Comparison of ENCODE assay signal across 8 mouse cellular contexts in the genomic region with DNA sequence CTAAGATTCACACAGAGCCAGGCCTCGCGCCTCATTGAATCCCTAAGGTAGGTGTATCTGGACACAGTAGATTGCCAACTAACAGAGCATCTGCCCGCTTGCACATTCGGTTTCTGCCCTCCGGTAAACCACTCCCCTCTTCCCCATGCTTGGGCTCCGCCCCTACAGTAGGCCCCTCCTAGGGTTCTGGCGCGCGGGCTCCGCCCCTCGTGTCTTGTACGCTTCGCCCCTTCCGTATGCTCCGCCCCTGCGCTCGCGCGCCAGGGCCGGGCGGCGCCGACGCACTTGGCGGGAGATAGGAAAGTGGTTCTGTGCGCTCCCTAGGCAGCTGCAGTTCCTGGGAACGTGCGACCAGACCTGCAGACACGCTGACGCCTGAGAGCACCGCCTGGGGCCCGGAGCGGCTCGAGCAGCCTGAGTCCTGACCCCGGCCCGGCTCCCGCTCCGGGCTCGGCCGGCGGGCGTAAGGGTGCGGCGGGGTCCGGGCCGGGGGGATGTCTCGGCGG. TPM values are rescaled to one million over a fixed set of nuclear protein-coding genes. Genes with fewer than 3 reads are reported as not detected.
DNase-seq lines count a peak whose midpoint lies in the region; ATAC-seq and TF ChIP-seq lines count a peak whose summit lies in the region.

A gene (plus strand): TSS at position 353 of the 506 bp plus-strand sequence.

- H3K9ac ChIP-seq in kidney, embryonic 14.5 days (ENCODE audit: low read depth, low read length), result peak within 1 kb of the TSS; percentile 74
- peak within 1 kb of the TSS; percentile 54 for H3K9ac ChIP-seq in limb, embryonic 15.5 days

- peaks cover 16% of the 10 kb centered on the region for H3K4me1 ChIP-seq in bone marrow macrophage, adult 2 months (ENCODE audit: control insufficient read depth, insufficient read depth, low read length)
- peaks cover 9% of the 10 kb centered on the region for H3K4me1 ChIP-seq in embryonic fibroblast, embryonic 13.5 days (ENCODE audit: control insufficient read depth, insufficient read depth, low read length)
- H3K4me1 ChIP-seq in kidney, embryonic 14.5 days (ENCODE audit: control insufficient read depth, insufficient read depth, low read length), result peaks cover 16% of the 10 kb centered on the region
- H3K4me1 ChIP-seq in limb, embryonic 15.5 days, result peaks cover 23% of the 10 kb centered on the region

- H3K4me2 ChIP-seq in kidney, embryonic 14.5 days (replicated peaks; ENCODE audit: low read depth, low read length), result peak within 1 kb of the TSS; percentile 98
- H3K4me2 ChIP-seq in limb, embryonic 15.5 days, result peak within 1 kb of the TSS; percentile 100

- H3K9me3 ChIP-seq in kidney, embryonic 14.5 days (ENCODE audit: control insufficient read depth, low read length), result no peaks in the 10 kb centered on the region
- H3K9me3 ChIP-seq in limb, embryonic 15.5 days, result no peaks in the 10 kb centered on the region

- no peak within 1 kb of the TSS for H3K27ac ChIP-seq in bone marrow macrophage, adult 2 months (ENCODE audit: insufficient read depth, low read depth, low read length)
- H3K27ac ChIP-seq in embryonic fibroblast, embryonic 13.5 days (ENCODE audit: insufficient read depth, low read length), result no peak within 1 kb of the TSS
- no peak within 1 kb of the TSS for H3K27ac ChIP-seq in kidney, embryonic 14.5 days (ENCODE audit: low read depth, low read length)
- H3K27ac ChIP-seq in limb, embryonic 15.5 days, result peak within 1 kb of the TSS; percentile 68; the same call in 1 of the 2 replicates

- no peak for TF ChIP-seq POLR2A in bone marrow macrophage, adult 2 months (IDR thresholded peaks at IDR 0.05; ENCODE audit: borderline replicate concordance, low read depth, low read length)
- peak; percentile 63 for TF ChIP-seq POLR2A in embryonic fibroblast, embryonic 13.5 days (IDR thresholded peaks at IDR 0.05; ENCODE audit: low read depth, low read length)

- H3K36me3 ChIP-seq in kidney, embryonic 14.5 days (ENCODE audit: control insufficient read depth, insufficient read depth, low read length), result no peaks in the 10 kb centered on the region
- no peaks in the 10 kb centered on the region for H3K36me3 ChIP-seq in limb, embryonic 15.5 days

- ATAC-seq in kidney, embryonic 14.5 days (ENCODE audit: low FRiP score, low TSS enrichment), result peak; percentile 100
- peak; percentile 98 for ATAC-seq in limb, embryonic 15.5 days (ENCODE audit: insufficient number of reproducible peaks, low FRiP score, low TSS enrichment, low read depth)

- under 1% methylated on average over 48 of the region's 48 CpGs for WGBS in kidney, embryonic 14.5 days
- WGBS in limb, embryonic 15.5 days, result under 1% methylated on average over 48 of the region's 48 CpGs

- no peaks in the 10 kb centered on the region for H3K27me3 ChIP-seq in kidney, embryonic 14.5 days (ENCODE audit: control insufficient read depth, insufficient read depth, low read length)
- no peaks in the 10 kb centered on the region for H3K27me3 ChIP-seq in limb, embryonic 15.5 days

- DNase-seq in A20 (ENCODE audit: low read depth, low spot score), result peak; percentile 97
- DNase-seq in heart, adult 9 months (ENCODE audit: low spot score in 2 of 2), result peak; percentile 90
- DNase-seq in monocyte, adult 2 months (ENCODE audit: low read depth in 1 of 2, low spot score in 2 of 2), result peak; percentile 89 to 91
- DNase-seq in spleen, postnatal 36 days (ENCODE audit: low spot score in 2 of 2), result peak; percentile 95 to 96

- peak within 1 kb of the TSS; percentile 78 for H3K4me3 ChIP-seq in bone marrow macrophage, adult 2 months (ENCODE audit: insufficient read depth, low read length)
- peak within 1 kb of the TSS; percentile 73 for H3K4me3 ChIP-seq in embryonic fibroblast, embryonic 13.5 days (ENCODE audit: insufficient read depth, low read length)
- H3K4me3 ChIP-seq in kidney, embryonic 14.5 days (ENCODE audit: low read length), result peak within 1 kb of the TSS; percentile 75
- H3K4me3 ChIP-seq in limb, embryonic 15.5 days, result peak within 1 kb of the TSS; percentile 71

- TF ChIP-seq CTCF in bone marrow macrophage, adult 2 months (IDR thresholded peaks at IDR 0.05; ENCODE audit: low read depth, low read length), result no peak
- TF ChIP-seq CTCF in embryonic fibroblast, embryonic 13.5 days (IDR thresholded peaks at IDR 0.05; ENCODE audit: borderline replicate concordance, insufficient read depth, low read length), result no peak

RNA-seq across cellular contexts. Expression of the gene that starts here (rescaled TPM):
- polyA plus RNA-seq in bone marrow macrophage, adult 2 months (2012; ENCODE audit: insufficient read depth, insufficient read length, missing spikeins), result 4.7 and 6.5 TPM in 2 replicates
- 13.8 and 25.7 TPM in 2 replicates for polyA plus RNA-seq in embryonic fibroblast, embryonic 13.5 days (2011; ENCODE audit: insufficient read length, low read depth, missing spikeins)
- polyA plus RNA-seq in kidney, embryonic 14.5 days (2014; fragmentation: Nextera tagmentation; extraction: Ambion mirVana), result 15.2 and 25.9 TPM in 2 replicates
- polyA plus RNA-seq in limb, embryonic 15.5 days (2015; fragmentation: Nextera tagmentation; extraction: Ambion mirVana), result 18.6 and 22.5 TPM in 2 replicates
